Mouse (Mus musculus) left cerebral cortex, adult 18-20 months (tissue): ENCODE results near the gene Aldh3a2. TPM values are rescaled to one million over a fixed set of nuclear protein-coding genes. Genes with fewer than 3 reads are reported as not detected.
A peak's percentile ranks its signal among the peaks of the same experiment; 100 is the strongest.
"Not testable (repeated sequence)": the region's sequence is repeated elsewhere in the genome, so short reads cannot be mapped to it uniquely, and the experiment has no call there.

Experiments used
- DNase-seq, 2 experiments: peaks; one replicate each; pipeline ENCODE4 v3.0.0; 2021 to 2022; ENCODE audit warnings: low spot score in 2 of 2, mixed read lengths in 1 of 2
- total RNA-seq, 2 experiments: library from RNA; stranded (reverse); gene quantifications; 2 replicates each; pipeline ENCODE4 v1.2.3; 2021

The Aldh3a2 gene
- total RNA-seq, 2 experiments from 2014 or later = 50.8 to 54.9 TPM

- peak; percentile 99 for DNase-seq
Measured at GRCm38 (mm10) chr11:61174821-61175658, 92.2 kb downstream of the Aldh3a2 start, which contains the start of gene Usp22. Gene Usp22 (minus strand): TSS chr11:61175055.

GRCm38 (mm10) chr11:61174291-61174820 is 92.9 kb downstream of the Aldh3a2 start:
- peak; percentile 27 to 42 for DNase-seq

GRCm38 (mm10) chr11:61173477-61173876 is 93.8 kb downstream of the Aldh3a2 start:
- not testable (repeated sequence) for DNase-seq

Other genes with a start within 250 kb of the Aldh3a2 start
- 10 to 100 TPM; 18.9 to 19.0 TPM for gene Kcnj12, start 244.9 kb downstream of the Aldh3a2 start, total RNA-seq
- under 1 TPM; 0.52 to 1.00 TPM for gene Tnfrsf13b, start 140.7 kb downstream of the Aldh3a2 start, total RNA-seq
- 100 to 1,000 TPM; 195 to 215 TPM for gene Usp22, start 92.4 kb downstream of the Aldh3a2 start, total RNA-seq
- 1 to 10 TPM; 2.9 to 3.2 TPM for gene Aldh3a1, start 59.9 kb downstream of the Aldh3a2 start, total RNA-seq
- under 1 TPM; 0.14 to 0.59 TPM for gene Slc47a2, start 75.4 kb upstream of the Aldh3a2 start, total RNA-seq
- 1 to 10 TPM; 1.1 to 3.1 TPM for gene Slc47a1, start 110.9 kb upstream of the Aldh3a2 start, total RNA-seq
- gene Rnf112, start 186.7 kb upstream of the Aldh3a2 start, total RNA-seq = 100 to 1,000 TPM; 257 to 300 TPM
- gene Mfap4, start 218.0 kb upstream of the Aldh3a2 start, total RNA-seq = 1 to 10 TPM; 2.6 to 3.3 TPM
- gene Mapk7, start 226.9 kb upstream of the Aldh3a2 start, total RNA-seq = 10 to 100 TPM; 22.9 to 23.9 TPM
- 10 to 100 TPM; 43.4 to 43.8 TPM for gene B9d1, start 237.7 kb upstream of the Aldh3a2 start, total RNA-seq